Comparison of ENCODE assay signal across 12 mouse cellular contexts in the genomic region with DNA sequence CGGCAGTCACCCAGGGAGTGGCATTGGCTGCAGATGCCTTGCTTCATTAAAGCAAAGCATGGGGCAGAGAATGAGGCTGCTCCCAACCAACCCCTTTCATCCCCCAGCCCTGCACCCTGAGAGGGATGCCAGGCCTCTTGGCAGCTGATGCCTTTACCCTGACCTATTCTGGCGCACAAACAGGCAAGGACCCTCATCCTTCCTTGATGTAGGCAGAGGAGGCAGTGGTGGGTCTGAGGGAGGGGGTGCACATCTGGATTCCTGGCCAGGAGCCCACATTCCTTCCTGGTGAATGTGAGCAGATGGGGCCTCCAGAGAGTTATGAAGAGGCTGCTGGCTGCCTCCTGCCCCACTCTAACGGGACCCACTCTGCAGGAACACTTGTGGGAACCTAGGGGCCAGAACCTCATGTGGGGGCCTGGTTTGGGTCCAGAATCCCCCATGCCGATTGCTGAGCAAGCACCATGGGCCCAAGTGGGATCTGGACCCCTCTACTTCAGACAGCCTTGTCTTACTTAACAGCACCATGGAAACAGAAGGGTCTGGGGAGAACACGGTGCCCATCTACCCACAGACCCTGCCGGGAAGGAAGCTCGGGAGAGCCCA. TPM values are rescaled to one million over a fixed set of nuclear protein-coding genes. Genes with fewer than 3 reads are reported as not detected.
DNase-seq lines count a peak whose midpoint lies in the region; ATAC-seq and TF ChIP-seq lines count a peak whose summit lies in the region.
"Had no signal": no experiment of that assay in that cellular context is flagged by ENCODE, and none has a peak within 500 bp of the region (broad histone marks: within the 10 kb centered on the region; RNA-seq: fewer than 3 reads in every experiment).

No protein-coding gene starts in this region.

- no peak overlapping the region for H3K4me2 ChIP-seq in hindbrain, embryonic 14.5 days (replicated peaks)
- no peak overlapping the region for H3K4me2 ChIP-seq in hindbrain, embryonic 16.5 days (ENCODE audit: low read length)

- no peak for ATAC-seq in hindbrain, embryonic 14.5 days (ENCODE audit: low FRiP score)
- ATAC-seq in hindbrain, embryonic 16.5 days: peak; percentile 62; the same call in 1 of the 2 replicates

- 82% methylated on average over 7 of the region's 7 CpGs for WGBS in hindbrain, embryonic 10.5 days
- WGBS in hindbrain, embryonic 14.5 days: 69% methylated on average over 7 of the region's 7 CpGs
- 54% methylated on average over 7 of the region's 7 CpGs for WGBS in hindbrain, embryonic 16.5 days

- H3K27me3 ChIP-seq in hindbrain, embryonic 10.5 days (ENCODE audit: insufficient read depth, poor library complexity, severe bottlenecking): peaks cover 16% of the 10 kb centered on the region; the same call in 1 of the 2 replicates
- no peaks in the 10 kb centered on the region for H3K27me3 ChIP-seq in hindbrain, embryonic 14.5 days (ENCODE audit: control insufficient read depth, insufficient read depth, low read length)
- no peaks in the 10 kb centered on the region for H3K27me3 ChIP-seq in E14TG2a.4 (ENCODE audit: insufficient read depth, low read length)
- no peaks in the 10 kb centered on the region for H3K27me3 ChIP-seq in hindbrain, embryonic 16.5 days (replicated peaks; ENCODE audit: control insufficient read depth, insufficient read depth, low read length)

- peaks cover 31% of the 10 kb centered on the region for H3K4me1 ChIP-seq in hindbrain, embryonic 10.5 days (replicated peaks)
- H3K4me1 ChIP-seq in hindbrain, embryonic 14.5 days (replicated peaks; ENCODE audit: control insufficient read depth, insufficient read depth, low read length): peaks cover 26% of the 10 kb centered on the region
- peaks cover 80% of the 10 kb centered on the region for H3K4me1 ChIP-seq in E14TG2a.4 (replicated peaks; ENCODE audit: low read depth, low read length)
- peaks cover 11% of the 10 kb centered on the region for H3K4me1 ChIP-seq in hindbrain, embryonic 16.5 days (ENCODE audit: control insufficient read depth, insufficient read depth, low read depth, low read length)

- H3K36me3 ChIP-seq in hindbrain, embryonic 10.5 days: 0 out of 2 replicates have a peak, but pooled peaks cover 2% of the 10 kb centered on the region
- H3K36me3 ChIP-seq in hindbrain, embryonic 14.5 days (replicated peaks; ENCODE audit: control insufficient read depth, insufficient read depth): no peaks in the 10 kb centered on the region
- peaks cover 25% of the 10 kb centered on the region for H3K36me3 ChIP-seq in E14TG2a.4 (ENCODE audit: insufficient read depth, low read length)
- no peaks in the 10 kb centered on the region for H3K36me3 ChIP-seq in hindbrain, embryonic 16.5 days (ENCODE audit: control insufficient read depth, insufficient read depth, low read length)

- H3K27ac ChIP-seq in hindbrain, embryonic 10.5 days: peak overlapping the region; percentile 8; the same call in 1 of the 2 replicates
- no peak overlapping the region for H3K27ac ChIP-seq in hindbrain, embryonic 14.5 days
- H3K27ac ChIP-seq in hindbrain, embryonic 16.5 days (ENCODE audit: low read depth, low read length): no peak overlapping the region

- H3K9ac ChIP-seq in hindbrain, embryonic 14.5 days: no peak overlapping the region
- no peak overlapping the region for H3K9ac ChIP-seq in hindbrain, embryonic 16.5 days (ENCODE audit: low read depth, low read length)

- H3K9me3 ChIP-seq in hindbrain, embryonic 10.5 days: no peaks in the 10 kb centered on the region
- H3K9me3 ChIP-seq in hindbrain, embryonic 14.5 days (ENCODE audit: control insufficient read depth, low read length): no peaks in the 10 kb centered on the region
- no peaks in the 10 kb centered on the region for H3K9me3 ChIP-seq in E14TG2a.4 (ENCODE audit: low read length)
- no peaks in the 10 kb centered on the region for H3K9me3 ChIP-seq in hindbrain, embryonic 16.5 days (ENCODE audit: control insufficient read depth, low read length)
- H3K9me3 ChIP-seq: megakaryocyte, embryonic 14.5 days had no signal

- TF ChIP-seq CTCF in E14TG2a.4 (conservative IDR thresholded peaks at IDR 0.05; ENCODE audit: low read length): no peak

- no peak for DNase-seq in hindbrain, embryonic 10.5 days (ENCODE audit: low spot score)
- DNase-seq in hindbrain, embryonic 14.5 days (ENCODE audit: low spot score): no peak
- peak; percentile 69 for DNase-seq in 3134 (ENCODE audit: extremely low read depth, insufficient read length, low spot score)
- no peak for DNase-seq in embryo, embryonic 10 days (ENCODE audit: low spot score)
- no peak for DNase-seq in spleen, adult 12 weeks (ENCODE audit: low spot score)
- no peak for DNase-seq in adrenal gland, postnatal 14 days
- DNase-seq: gastrocnemius, postnatal 25 days; kidney, postnatal 36 days; left cerebral cortex, postnatal 4 days had no signal

- no peak overlapping the region for H3K4me3 ChIP-seq in hindbrain, embryonic 10.5 days
- no peak overlapping the region for H3K4me3 ChIP-seq in hindbrain, embryonic 14.5 days (replicated peaks; ENCODE audit: low read length)
- peak overlapping the region; percentile 23; the same call in 1 of the 2 replicates for H3K4me3 ChIP-seq in E14TG2a.4 (replicated peaks; ENCODE audit: low read length)
- H3K4me3 ChIP-seq in hindbrain, embryonic 16.5 days (ENCODE audit: low read length): no peak overlapping the region
- H3K4me3 ChIP-seq: megakaryocyte, embryonic 14.5 days had no signal

RNA-seq across cellular contexts. Expression of gene Zcchc24, which starts 12.4 kb away (rescaled TPM):
- polyA plus RNA-seq in hindbrain, embryonic 10.5 days (2016; fragmentation: Nextera tagmentation; extraction: Ambion mirVana): 8.5 and 10.5 TPM in 2 replicates
- polyA plus RNA-seq in hindbrain, embryonic 14.5 days (2014; fragmentation: Nextera tagmentation; extraction: Ambion mirVana): 18.5 and 19.0 TPM in 2 replicates
- polyA plus RNA-seq in hindbrain, embryonic 16.5 days (2015; fragmentation: Nextera tagmentation; extraction: Ambion mirVana): 10.1 and 17.2 TPM in 2 replicates
- total RNA-seq in adrenal gland, postnatal 14 days (2021): 32.3 and 32.5 TPM in 2 replicates
